Mouse (Mus musculus) frontal cortex, adult (tissue): ENCODE measurements around the gene Gnas.

Experiments
- ATAC-seq: cut with Nextera tagmentation; 2 replicates; pipeline ENCODE4 v1.9.2; 2017; ENCODE audit warnings: mild to moderate bottlenecking, moderate library complexity, mixed read lengths; ENCODE audit not compliant: low TSS enrichment

Gene Gnas

DNA sequence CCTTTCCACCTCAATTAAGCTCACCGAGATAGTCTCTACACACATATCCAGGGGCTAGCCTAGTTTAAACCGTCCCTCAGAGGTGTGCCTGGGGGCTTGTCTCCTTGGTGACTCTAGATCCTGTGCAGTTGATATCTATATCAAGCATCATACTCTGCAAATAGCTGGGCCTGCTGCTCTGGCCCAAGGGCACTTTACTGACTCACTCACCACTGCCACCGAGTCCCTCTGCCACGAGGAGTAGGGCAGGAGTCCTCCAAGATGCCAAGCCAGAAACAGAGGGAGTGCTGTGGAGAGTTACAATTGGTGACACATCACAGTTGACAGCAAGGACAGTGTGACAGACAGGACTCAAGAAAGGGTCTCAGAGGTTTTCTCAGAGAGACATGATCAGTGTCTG lies 75.5 kb downstream of the Gnas start:
- ATAC-seq, result no peak

DNA sequence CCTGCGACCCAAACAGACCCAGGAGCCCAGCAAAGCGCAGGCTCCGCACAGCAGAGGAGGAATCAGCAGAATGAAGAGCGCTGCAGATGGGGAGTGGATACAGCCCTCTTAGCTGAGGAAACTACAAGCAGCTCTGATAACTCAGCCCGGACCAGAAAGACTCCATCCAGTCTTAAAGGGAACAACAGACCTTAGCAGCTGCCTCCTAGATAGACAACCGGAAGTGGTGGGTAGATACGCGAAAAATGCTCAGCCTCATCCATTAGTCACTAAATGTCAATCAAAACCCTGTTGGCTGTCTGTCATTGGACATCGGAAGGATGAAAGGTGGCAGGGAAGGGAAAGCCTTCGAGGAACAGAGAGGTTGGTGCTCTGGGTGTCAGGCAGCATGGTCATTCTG lies 82.5 kb downstream of the Gnas start:
- ATAC-seq, result no peak

DNA sequence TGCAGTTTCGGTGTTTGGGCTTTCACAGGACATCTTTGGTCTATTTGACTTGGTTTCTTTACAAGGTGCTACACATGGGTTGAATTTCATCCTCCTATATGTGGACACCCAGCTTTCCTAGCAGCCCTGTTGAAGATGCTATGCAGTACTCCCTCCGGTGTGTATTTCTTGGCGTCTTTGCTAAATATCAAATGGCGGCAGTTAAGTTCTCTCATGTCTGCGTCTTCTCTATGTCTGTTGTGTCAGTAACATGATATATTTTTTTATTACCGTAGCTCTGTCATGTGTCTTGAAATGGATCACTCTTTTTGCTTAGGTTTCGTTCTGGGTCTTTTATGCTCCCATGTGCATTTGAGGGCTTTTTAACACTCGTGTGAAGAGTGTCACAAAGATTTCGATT lies 96.9 kb downstream of the Gnas start:
- ATAC-seq, result no peak

DNA sequence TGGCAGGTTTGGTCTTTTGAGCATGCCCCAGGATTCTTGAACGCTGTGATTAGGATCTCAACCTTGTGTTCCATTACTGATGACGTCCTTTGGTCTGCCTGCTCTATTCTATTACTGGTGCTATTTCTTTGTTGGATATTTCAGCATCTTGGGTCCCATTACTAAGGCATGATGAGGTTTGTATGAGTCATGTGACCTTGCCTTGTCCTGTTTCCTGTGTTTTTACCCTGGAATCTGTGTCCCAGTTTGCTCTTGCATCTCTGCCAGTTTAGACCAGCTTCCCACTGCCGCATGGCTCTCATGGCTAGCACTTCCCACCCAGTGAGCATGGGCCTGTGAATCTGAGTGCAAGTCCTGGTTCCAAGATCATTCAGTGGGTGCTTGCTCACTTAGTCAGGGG lies 107.8 kb downstream of the Gnas start:
- no peak for ATAC-seq

GRCm38 (mm10) chr2:174392554-174392953 lies 108.4 kb downstream of the Gnas start:
- ATAC-seq, result no peak

DNA sequence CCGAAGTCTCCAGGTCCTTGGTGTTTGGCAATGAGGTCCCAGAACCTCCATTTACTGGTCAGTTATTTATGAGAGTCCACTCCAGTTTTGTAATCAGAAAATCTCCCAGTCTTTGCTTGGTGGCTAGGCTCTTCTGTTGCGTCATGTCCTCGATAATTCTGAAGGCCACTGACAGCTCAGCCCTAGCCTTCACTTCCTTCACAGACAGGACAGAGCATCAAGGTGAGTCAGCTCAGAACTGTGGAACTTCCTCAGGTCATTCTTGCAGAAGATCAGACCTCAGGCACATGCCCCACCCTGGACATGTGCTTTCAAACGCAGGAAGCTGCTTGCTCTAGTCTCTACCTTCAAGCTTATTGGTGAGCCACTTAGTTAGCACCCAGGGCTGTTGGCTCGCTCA lies 109.3 kb downstream of the Gnas start:
- ATAC-seq, result no peak
